Mouse (Mus musculus) CH12.LX (cell line): ENCODE measurements at regions not wholly inside any gene's neighbourhood (a gene's known extent, or its start where the extent isn't known, plus 50 kb on each side); places are given as distances from the start of the nearest gene placed in this dataset.

Experiments
- DNase-seq: peaks from one replicate; pipeline ENCODE4 v3.0.0-alpha.2; 2013; ENCODE audit errors: extremely low read depth
- H3K27ac ChIP-seq: 2 replicates; pipeline ENCODE4 v1.5.1; 2012; ENCODE audit warnings: low read depth, mild to moderate bottlenecking, control low read depth, moderate library complexity; ENCODE audit not compliant: insufficient read depth
- H3K27me3 ChIP-seq: replicated peaks from 2 replicates; pipeline ENCODE3; 2012; ENCODE audit warnings: inconsistent platforms
- H3K36me3 ChIP-seq, 2 experiments: replicated peaks in 1 of 2; 2 replicates each; pipeline versions ENCODE3 to v1.6.1; 2012; ENCODE audit warnings: inconsistent platforms in 1 of 2, low read length in 1 of 2, mild to moderate bottlenecking in 1 of 2, mixed read lengths in 1 of 2, moderate library complexity in 1 of 2; ENCODE audit not compliant: control insufficient read depth in 1 of 2, insufficient read depth in 1 of 2
- H3K4me1 ChIP-seq, 2 experiments: 2 replicates each; pipeline ENCODE4 v1.6.1; 2012; ENCODE audit warnings: inconsistent platforms in 1 of 2, moderate library complexity in 1 of 2; ENCODE audit not compliant: insufficient read depth in 2 of 2, control insufficient read depth in 1 of 2
- H3K4me2 ChIP-seq: 2 replicates; pipeline ENCODE4 v1.6.1; 2012; ENCODE audit warnings: low read depth, mild to moderate bottlenecking, control low read depth; ENCODE audit not compliant: poor library complexity, insufficient read depth, severe bottlenecking
- H3K4me3 ChIP-seq, 3 experiments: fragments of 150-350 bp in 1 of 3; sonication (generic) in 1 of 3; replicated peaks in 1 of 3; 2 replicates each; pipeline versions ENCODE3 to v1.5.1; 2011 to 2012; ENCODE audit warnings: low read depth in 2 of 3, low read length in 2 of 3, mild to moderate bottlenecking in 2 of 3, moderate library complexity in 2 of 3, control low read depth in 1 of 3, improper control_type of control experiment in 1 of 3, inconsistent platforms in 1 of 3, mixed read lengths in 1 of 3; ENCODE audit not compliant: poor library complexity in 1 of 3
- H3K79me2 ChIP-seq: replicated peaks from 2 replicates; pipeline ENCODE4 v1.6.1; 2012; ENCODE audit warnings: mild to moderate bottlenecking, moderate library complexity; ENCODE audit not compliant: control insufficient read depth, poor library complexity, insufficient read depth, severe bottlenecking; ENCODE audit errors: extremely low read depth
- H3K9ac ChIP-seq: 2 replicates; pipeline ENCODE4 v1.6.1; 2012; ENCODE audit warnings: low read depth, mild to moderate bottlenecking, control low read depth, moderate library complexity; ENCODE audit not compliant: insufficient read depth
- H3K9me3 ChIP-seq: replicated peaks from 2 replicates; pipeline ENCODE3; 2012; ENCODE audit warnings: low read length, inconsistent platforms, mixed read lengths
- BHLHE40 ChIP-seq: IDR thresholded peaks from 2 replicates; pipeline ENCODE4 v1.6.1; 2011; ENCODE audit warnings: mild to moderate bottlenecking, low read depth, low read length, improper control_type of control experiment
- CTCF ChIP-seq, 2 experiments: IDR thresholded peaks in 1 of 2; conservative IDR thresholded peaks in 1 of 2; 2 replicates each; pipeline ENCODE4 v1.5.1; 2011 to 2012; ENCODE audit warnings: low read depth in 2 of 2, low read length in 2 of 2, improper control_type of control experiment in 1 of 2, inconsistent platforms in 1 of 2, mild to moderate bottlenecking in 1 of 2, moderate library complexity in 1 of 2
- E2F4 ChIP-seq: IDR thresholded peaks from 2 replicates; pipeline ENCODE4 v1.6.1; 2011; ENCODE audit warnings: low read depth, low read length, improper control_type of control experiment; ENCODE audit not compliant: insufficient replicate concordance
- ELF1 ChIP-seq: IDR thresholded peaks from 2 replicates; pipeline ENCODE4 v1.6.1; 2014; ENCODE audit warnings: low read depth, mild to moderate bottlenecking, inconsistent platforms, low read length, improper control_type of control experiment
- EP300 ChIP-seq: IDR thresholded peaks from 2 replicates; pipeline ENCODE4 v1.6.1; 2011; ENCODE audit warnings: low read length, improper control_type of control experiment
- IRF4 ChIP-seq: IDR thresholded peaks from 2 replicates; pipeline ENCODE4 v1.6.1; 2014; ENCODE audit warnings: low read depth, mild to moderate bottlenecking, inconsistent platforms, low read length, improper control_type of control experiment
- JUN ChIP-seq: IDR thresholded peaks from 2 replicates; pipeline ENCODE4 v1.6.1; 2011; ENCODE audit warnings: low read depth, mild to moderate bottlenecking, low read length, improper control_type of control experiment, moderate library complexity; ENCODE audit not compliant: insufficient read depth
- JUND ChIP-seq: conservative IDR thresholded peaks from 2 replicates; pipeline ENCODE4 v1.6.1; 2011; ENCODE audit warnings: low read depth, low read length, improper control_type of control experiment
- MAX ChIP-seq: IDR thresholded peaks from 2 replicates; pipeline ENCODE4 v1.6.1; 2011; ENCODE audit warnings: low read length, improper control_type of control experiment
- MXI1 ChIP-seq: IDR thresholded peaks from 2 replicates; pipeline ENCODE4 v1.6.1; 2011; ENCODE audit warnings: mild to moderate bottlenecking, low read depth, low read length, improper control_type of control experiment
- MYC ChIP-seq: IDR thresholded peaks from 2 replicates; pipeline ENCODE4 v1.6.1; 2011; ENCODE audit warnings: low read depth, mild to moderate bottlenecking, improper control_type of control experiment, low read length
- NELFE ChIP-seq: IDR thresholded peaks from 2 replicates; pipeline ENCODE4 v1.6.1; 2011; ENCODE audit warnings: low read depth, low read length, improper control_type of control experiment
- NRF1 ChIP-seq: IDR thresholded peaks from 2 replicates; pipeline ENCODE4 v1.6.1; 2014; ENCODE audit warnings: low read depth, mild to moderate bottlenecking, inconsistent platforms, low read length, improper control_type of control experiment, moderate library complexity
- PAX5 ChIP-seq: IDR thresholded peaks from 2 replicates; pipeline ENCODE4 v1.6.1; 2012; ENCODE audit warnings: low read length, inconsistent platforms, mixed read lengths
- POLR2A ChIP-seq: IDR thresholded peaks from 2 replicates; pipeline ENCODE4 v1.6.1; 2011; ENCODE audit warnings: low read depth, mild to moderate bottlenecking, improper control_type of control experiment, low read length
- RCOR1 ChIP-seq: conservative IDR thresholded peaks from 2 replicates; pipeline ENCODE4 v1.6.1; 2012; ENCODE audit warnings: low read depth, mild to moderate bottlenecking, inconsistent platforms, low read length, improper control_type of control experiment
- SIN3A ChIP-seq: IDR thresholded peaks from 2 replicates; pipeline ENCODE4 v1.6.1; 2012; ENCODE audit warnings: low read length, improper control_type of control experiment, inconsistent platforms
- SMC3 ChIP-seq: IDR thresholded peaks from 2 replicates; pipeline ENCODE4 v1.6.1; 2011; ENCODE audit warnings: low read depth, low read length, improper control_type of control experiment
- TBP ChIP-seq: conservative IDR thresholded peaks from 2 replicates; pipeline ENCODE4 v1.6.1; 2011; ENCODE audit warnings: low read depth, low read length, improper control_type of control experiment
- TCF12 ChIP-seq: IDR thresholded peaks from 2 replicates; pipeline ENCODE4 v1.6.1; 2014; ENCODE audit warnings: low read depth, mild to moderate bottlenecking, inconsistent platforms, low read length, improper control_type of control experiment
- UBTF ChIP-seq: IDR thresholded peaks from 2 replicates; pipeline ENCODE4 v1.6.1; 2012; ENCODE audit warnings: low read depth, mild to moderate bottlenecking, inconsistent platforms, low read length, improper control_type of control experiment, moderate library complexity
- ZMIZ1 ChIP-seq: IDR thresholded peaks from 2 replicates; pipeline ENCODE4 v1.6.1; 2012; ENCODE audit warnings: low read depth, mild to moderate bottlenecking, inconsistent platforms, low read length, improper control_type of control experiment
- ZNF384 ChIP-seq: IDR thresholded peaks from 2 replicates; pipeline ENCODE4 v1.6.1; 2012; ENCODE audit warnings: low read depth, low read length, improper control_type of control experiment, inconsistent platforms
- dilution Hi-C: fragments of 300-500 bp; cut with MboI; formaldehyde crosslinking; loops from 2 replicates; pipeline ENCODE4 v1.14.3; 2020; ENCODE audit warnings: low sequenced_read_pairs; ENCODE audit not compliant: extremely low pct_unique_long_range_greater_than_20kb, extremely low pct_ligation_motif_present
- in situ Hi-C: fragments of 300-500 bp; cut with MboI; formaldehyde crosslinking; loops from 3 replicates; pipeline ENCODE4 v1.14.3; 2019; ENCODE audit warnings: low sequenced_read_pairs, low pct_ligation_motif_present, low pct_unique_long_range_greater_than_20kb, mixed read lengths

GRCm38 (mm10) chr12:10275226-10275625 lies 94.5 kb upstream of the Nt5c1b start:
- dilution Hi-C loops: no loop called here
- Histone ChIP-seq H3K4me2 (no peak overlapping the region), H3K4me3 (no peak overlapping the region), H3K79me2 (no peaks in the 10 kb centered on the region), H3K27ac (no peak overlapping the region), H3K9me3 (no peaks in the 10 kb centered on the region), H3K9ac (no peak overlapping the region), H3K27me3 (no peaks in the 10 kb centered on the region), H3K36me3 (no peaks in the 10 kb centered on the region), H3K4me1 (peaks cover 0 to 5% of the 10 kb centered on the region in 2 experiments; a peak in 1 of 4 replicates)
- no peak for DNase-seq
- no peak for TF ChIP-seq NRF1
- TF ChIP-seq JUN: no peak
- no peak for TF ChIP-seq PAX5
- no peak for TF ChIP-seq ELF1
- TF ChIP-seq TCF12: no peak
- no peak for TF ChIP-seq CTCF (conservative IDR thresholded peaks at IDR 0.05 in 1 of 2, IDR thresholded peaks at IDR 0.05 in 1 of 2; ENCODE audit: low read depth in 2 of 2, low read length in 2 of 2)
- TF ChIP-seq ZNF384: no peak
- TF ChIP-seq SIN3A: no peak
- TF ChIP-seq SMC3: no peak
- TF ChIP-seq EP300: no peak
- no peak for TF ChIP-seq NELFE
- TF ChIP-seq E2F4: no peak
- TF ChIP-seq BHLHE40: no peak
- no peak for TF ChIP-seq JUND
- TF ChIP-seq ZMIZ1: no peak
- no peak for TF ChIP-seq TBP
- no peak for TF ChIP-seq RCOR1
- in situ Hi-C loops: no loop called here

GRCm38 (mm10) chr12:10292646-10293045 lies 77.1 kb upstream of the Nt5c1b start:
- in situ Hi-C loops: no loop called here
- H3K4me2 ChIP-seq: no peak overlapping the region

More at GRCm38 (mm10) chr12:10292646-10293045, 77.1 kb upstream of the Nt5c1b start:
- dilution Hi-C loops: no loop called here
- no peak for DNase-seq
- Histone ChIP-seq H3K9me3 (no peaks in the 10 kb centered on the region), H3K27me3 (no peaks in the 10 kb centered on the region), H3K36me3 (no peaks in the 10 kb centered on the region), H3K9ac (no peak overlapping the region), H3K27ac (no peak overlapping the region), H3K4me3 (no peak overlapping the region), H3K4me1 (no peaks in the 10 kb centered on the region), H3K79me2 (no peaks in the 10 kb centered on the region)
- TF ChIP-seq SMC3 (no peak), MYC (no peak), UBTF (no peak), ELF1 (no peak), TCF12 (no peak), MAX (no peak), CTCF (conservative IDR thresholded peaks at IDR 0.05 in 1 of 2, IDR thresholded peaks at IDR 0.05 in 1 of 2; ENCODE audit: low read depth in 2 of 2, low read length in 2 of 2) (no peak), MXI1 (no peak), NRF1 (no peak), POLR2A (no peak), IRF4 (no peak), EP300 (no peak), PAX5 (no peak), NELFE (no peak)
